In the genomic region with DNA sequence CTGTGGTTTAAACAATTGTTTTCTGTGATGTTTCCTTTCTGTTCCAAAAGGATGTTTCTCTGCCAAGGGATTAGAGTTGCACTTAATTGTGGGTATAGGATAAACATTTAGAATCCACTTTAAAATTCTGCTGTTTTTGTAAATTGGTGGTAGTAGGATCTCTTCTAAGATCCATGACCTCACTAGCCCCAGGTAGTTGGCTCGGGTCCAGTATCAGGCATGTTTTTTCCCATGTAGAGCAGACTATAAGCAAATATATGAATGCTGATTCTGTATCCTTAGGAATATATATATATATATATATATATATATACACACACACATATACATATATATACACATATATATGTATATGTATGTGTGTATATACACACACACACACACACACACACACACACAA, we compare ENCODE assay signal across 12 mouse cellular contexts.
"Had no signal": no experiment of that assay in that cellular context is flagged by ENCODE, and none has a peak within 500 bp of the region (broad histone marks: within the 10 kb centered on the region; RNA-seq: fewer than 3 reads in every experiment).

No protein-coding gene starts in this region.

- DNase-seq: lung, embryonic 14.5 days; lung, postnatal 10 days; lung, postnatal 4 days; midbrain, embryonic 14.5 days; retina, postnatal 1 day; right cerebral cortex, adult 18-20 months; right cerebral cortex, postnatal 25 days; right cerebral cortex, postnatal 4 days; spleen, adult 18-20 months; thymus, adult 18-20 months; thymus, postnatal 14 days; thymus, postnatal 36 days had no signal
